Mouse (Mus musculus): ENCODE data around the gene Sec22b.

DNA sequence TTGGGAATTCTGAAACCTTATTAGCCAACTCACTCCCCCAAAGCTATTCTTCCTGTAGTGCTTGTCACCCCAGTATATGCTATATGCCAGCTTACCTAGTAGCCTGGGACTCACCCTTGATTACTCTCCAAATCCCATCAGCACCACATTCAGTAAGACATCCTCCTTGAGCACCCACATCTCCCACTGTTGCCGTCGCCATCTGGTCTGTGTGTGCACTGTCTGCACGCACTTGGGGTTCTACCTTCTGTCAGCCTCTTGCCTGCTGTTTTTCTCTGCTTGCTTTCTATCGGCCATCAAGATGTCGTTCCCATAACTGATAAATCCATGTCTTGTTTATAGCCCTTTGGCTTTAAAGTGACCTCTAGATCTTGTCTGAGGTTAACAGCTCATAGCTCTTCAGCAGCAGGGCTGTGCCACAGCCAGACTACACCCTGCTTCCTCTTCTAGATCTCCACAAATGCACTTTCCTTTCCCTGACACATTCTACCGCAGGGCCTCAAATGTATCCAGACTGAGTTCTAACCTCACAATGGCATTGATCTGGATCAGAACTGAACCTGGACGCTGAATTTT, 30.4 kb downstream of the Sec22b start:
- no peak for TF ChIP-seq POLR2A (IDR thresholded peaks at IDR 0.05; ENCODE audit: insufficient read depth, low read depth, low read length)
- TF ChIP-seq CTCF (IDR thresholded peaks at IDR 0.05; ENCODE audit: insufficient read depth, low read depth, low read length) = no peak
